Mouse (Mus musculus) neural tube, embryonic 12.5 days (tissue): ENCODE results near the gene B3gnt6. TPM values are rescaled to one million over a fixed set of nuclear protein-coding genes. Genes with fewer than 3 reads are reported as not detected.

Source experiments
- ATAC-seq: fragments of 200-750 bp; cut with Nextera tagmentation; 2 replicates; pipeline ENCODE4 v1.8.0; 2017; ENCODE audit warnings: low read depth, mild to moderate bottlenecking, moderate TSS enrichment, moderate library complexity; ENCODE audit not compliant: low FRiP score
- H3K27ac ChIP-seq: fragments of 300-500 bp; sonication (generic); 2 replicates; pipeline ENCODE4 v1.5.1; 2016
- H3K27me3 ChIP-seq: fragments of 300-500 bp; sonication (generic); replicated peaks from 2 replicates; pipeline ENCODE4 v1.6.1; 2016; ENCODE audit warnings: mild to moderate bottlenecking
- H3K36me3 ChIP-seq: fragments of 300-500 bp; sonication (generic); 2 replicates; pipeline ENCODE4 v1.6.1; 2016; ENCODE audit warnings: mild to moderate bottlenecking
- H3K4me1 ChIP-seq: fragments of 300-500 bp; sonication (generic); 2 replicates; pipeline ENCODE4 v1.6.1; 2016
- H3K4me2 ChIP-seq: fragments of 300-500 bp; sonication (generic); replicated peaks from 2 replicates; pipeline ENCODE4 v1.6.1; 2016; ENCODE audit warnings: mild to moderate bottlenecking
- H3K4me3 ChIP-seq: fragments of 300-500 bp; sonication (generic); 2 replicates; pipeline ENCODE4 v1.5.1; 2016
- H3K9ac ChIP-seq: fragments of 300-500 bp; sonication (generic); 2 replicates; pipeline ENCODE4 v1.6.1; 2016; ENCODE audit warnings: mild to moderate bottlenecking
- H3K9me3 ChIP-seq: fragments of 300-500 bp; sonication (generic); 2 replicates; pipeline ENCODE4 v1.6.1; 2016; ENCODE audit warnings: mild to moderate bottlenecking
- WGBS: fragments of 180-500 bp; shearing (Covaris S2); methylation state at CpG from one replicate; pipeline ENCODE4 v1.1.7; 2016; 5-methylcytosine and 5-hydroxymethylcytosine counted together
- polyA plus RNA-seq: library from polyadenylated mRNA; unstranded; fragments of >200 nt; fragmentation: Nextera tagmentation; extraction: Ambion mirVana; gene quantifications from 2 replicates; pipeline ENCODE4 v1.2.1, GENCODE M21; 2016

B3gnt6 gene
- polyA plus RNA-seq, 1 experiment from 2014 or later: 0.18 TPM

DNA sequence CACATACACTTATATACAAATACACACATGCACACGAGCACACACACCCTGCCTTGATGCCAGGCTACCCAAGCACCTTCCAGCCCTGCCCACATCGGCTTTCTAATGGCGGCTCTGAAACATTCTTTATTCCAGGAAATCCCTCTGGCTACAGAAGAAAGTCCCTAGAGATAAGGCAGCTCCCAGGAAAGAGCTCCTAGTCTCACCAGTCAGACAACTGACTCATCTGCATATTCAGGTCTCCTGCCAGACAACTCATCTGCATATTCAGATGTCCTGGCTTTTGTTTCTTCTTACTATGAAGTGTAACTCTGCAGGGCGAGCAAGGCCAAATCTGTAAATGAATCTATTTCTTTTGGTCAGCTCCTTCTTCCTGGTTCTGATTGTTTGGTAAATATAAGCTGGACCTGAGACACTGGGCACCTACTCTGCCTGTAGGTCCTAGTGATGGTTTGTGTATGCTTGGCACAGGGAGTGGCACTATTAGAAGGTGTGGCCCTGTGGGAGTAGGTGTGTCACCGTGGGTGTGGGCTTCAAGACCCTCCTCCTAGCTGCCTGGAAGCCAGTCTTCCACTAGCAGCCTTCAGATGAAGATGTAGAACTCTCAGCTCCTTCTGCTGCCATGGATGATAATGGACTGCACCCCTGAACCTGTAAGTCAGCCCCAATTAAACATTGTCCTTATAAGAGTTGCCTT, 41.5 kb downstream of the B3gnt6 start:
- WGBS: 51% methylated on average over 5 of the region's 5 CpGs
- Histone ChIP-seq H3K4me1 (peaks cover 28% of the 10 kb centered on the region), H3K4me2 (no peak overlapping the region), H3K9ac (no peak overlapping the region), H3K27ac (no peak overlapping the region), H3K27me3 (no peaks in the 10 kb centered on the region), H3K9me3 (no peaks in the 10 kb centered on the region), H3K4me3 (no peak overlapping the region), H3K36me3 (peaks cover 6% of the 10 kb centered on the region; the same call in 1 of the 2 replicates)
- no peak for ATAC-seq

DNA sequence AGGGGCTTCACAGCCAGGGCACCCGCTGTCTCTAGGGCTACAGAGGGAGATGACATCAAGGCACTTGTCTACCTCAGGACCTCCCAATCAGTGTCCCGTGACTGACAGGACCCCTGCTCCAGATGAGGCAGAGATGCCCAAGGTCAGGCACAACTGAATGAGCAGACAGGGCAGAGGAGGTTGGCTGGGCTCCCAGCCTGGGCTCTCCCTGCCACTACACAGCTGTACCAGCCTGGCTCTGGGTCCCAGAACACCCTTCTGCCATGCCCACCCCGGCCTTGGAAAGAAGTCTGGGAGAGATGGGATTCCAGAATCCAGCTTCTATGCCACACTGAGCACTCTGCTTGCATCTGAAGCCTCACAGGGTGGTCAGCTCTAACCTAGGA, 43.0 kb downstream of the B3gnt6 start:
- no peak overlapping the region for H3K4me3 ChIP-seq
- ATAC-seq: no peak
- 63% methylated on average over 3 of the region's 3 CpGs for WGBS
- no peak overlapping the region for H3K9ac ChIP-seq
- H3K36me3 ChIP-seq: peaks cover 4% of the 10 kb centered on the region; the same call in 1 of the 2 replicates
- no peak overlapping the region for H3K27ac ChIP-seq
- no peaks in the 10 kb centered on the region for H3K9me3 ChIP-seq
- no peak overlapping the region for H3K4me2 ChIP-seq
- H3K4me1 ChIP-seq: peaks cover 40% of the 10 kb centered on the region
- no peaks in the 10 kb centered on the region for H3K27me3 ChIP-seq

DNA sequence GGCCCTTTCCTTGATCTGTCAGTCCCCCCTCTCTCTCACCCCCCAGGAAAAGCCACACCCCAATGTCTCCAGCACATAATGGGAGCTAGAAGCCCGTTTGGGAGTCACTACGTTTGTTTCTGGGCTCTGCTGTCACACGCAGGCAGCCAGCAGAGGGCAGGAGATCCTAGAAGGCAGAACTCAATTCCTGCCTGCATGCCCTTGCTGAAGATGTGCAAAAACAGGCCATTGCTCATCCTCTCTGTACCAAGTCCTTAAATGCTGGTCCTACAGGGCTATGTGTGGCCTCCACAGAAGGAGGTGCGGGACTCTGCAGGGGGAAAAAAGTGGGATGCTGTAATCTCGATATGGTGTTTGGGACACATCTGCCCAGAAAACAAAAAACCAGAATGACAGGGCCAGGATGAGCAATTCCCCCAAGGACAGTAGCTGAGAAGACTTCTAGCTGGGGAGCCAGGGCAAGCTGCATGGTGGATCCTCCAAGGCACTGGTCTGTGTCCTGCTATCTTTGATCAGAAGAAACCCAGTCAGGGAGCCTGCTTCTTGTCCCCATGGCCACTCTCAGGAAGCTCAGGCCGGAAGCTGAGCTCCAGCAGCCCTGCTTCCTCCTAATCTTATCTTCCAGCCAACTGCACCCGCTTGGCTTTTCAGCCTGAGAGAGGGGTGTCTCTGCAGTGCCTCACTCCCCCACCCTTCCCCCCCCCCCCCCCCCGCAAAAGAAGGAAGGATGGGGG, 43.6 kb downstream of the B3gnt6 start:
- Histone ChIP-seq H3K4me3 (no peak overlapping the region), H3K27ac (no peak overlapping the region), H3K4me1 (peaks cover 38% of the 10 kb centered on the region), H3K9me3 (no peaks in the 10 kb centered on the region), H3K36me3 (no peaks in the 10 kb centered on the region; the same call in 1 of the 2 replicates), H3K27me3 (no peaks in the 10 kb centered on the region), H3K4me2 (no peak overlapping the region), H3K9ac (no peak overlapping the region)
- WGBS: 27% methylated on average over 7 of the region's 8 CpGs
- peak; percentile 31; the same call in 1 of the 2 replicates for ATAC-seq

DNA sequence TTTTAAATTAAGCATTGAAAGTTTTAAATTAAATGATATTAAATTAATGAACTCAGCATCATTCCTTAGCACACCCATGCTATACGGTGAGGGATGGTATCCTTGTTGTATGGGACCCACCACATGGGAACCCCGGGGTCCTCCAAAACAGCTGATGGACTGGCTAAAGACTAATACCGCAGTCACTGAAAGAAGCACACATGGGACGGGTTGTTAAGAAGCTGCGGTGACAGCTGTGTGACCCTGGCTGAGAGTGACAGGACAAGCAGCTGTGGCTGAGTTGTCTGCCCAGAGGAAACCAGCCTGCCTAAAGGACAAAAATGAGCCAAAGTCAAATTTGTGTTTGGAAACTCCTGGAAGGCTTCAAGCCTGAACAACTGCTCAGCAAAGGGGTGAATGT, 45.4 kb downstream of the B3gnt6 start:
- ATAC-seq: no peak

DNA sequence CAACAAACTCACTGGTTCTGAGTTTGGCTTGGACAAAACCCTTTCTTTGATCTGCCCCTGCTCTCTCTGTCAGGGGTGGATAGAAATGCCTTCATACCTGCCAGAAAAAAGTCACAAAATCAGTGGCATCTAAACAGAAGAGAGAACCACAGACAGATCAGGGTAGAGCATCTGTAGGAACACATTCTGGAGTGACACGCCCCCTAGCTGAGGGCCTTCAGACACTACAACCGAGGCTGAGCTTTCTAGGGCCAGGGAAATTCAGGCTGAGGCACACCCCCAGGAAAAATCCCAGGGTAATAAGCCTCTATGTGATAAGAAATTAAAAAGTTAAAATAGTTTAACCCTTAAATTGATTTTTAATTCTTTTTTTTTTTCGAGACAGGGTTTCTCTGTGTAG, 45.9 kb downstream of the B3gnt6 start:
- H3K27me3 ChIP-seq: no peaks in the 10 kb centered on the region
- H3K9me3 ChIP-seq: no peaks in the 10 kb centered on the region
- no peak overlapping the region for H3K4me2 ChIP-seq
- no peak for ATAC-seq
- H3K4me1 ChIP-seq: peaks cover 38% of the 10 kb centered on the region
- no peaks in the 10 kb centered on the region for H3K36me3 ChIP-seq
- no peak overlapping the region for H3K27ac ChIP-seq
- WGBS: 45% methylated on average over 3 of the region's 3 CpGs
- no peak overlapping the region for H3K4me3 ChIP-seq
- no peak overlapping the region for H3K9ac ChIP-seq

More for the DNA sequence above, 45.4 kb downstream of the B3gnt6 start:
- H3K4me3 ChIP-seq: no peak overlapping the region
- H3K4me2 ChIP-seq: no peak overlapping the region
- H3K27me3 ChIP-seq: no peaks in the 10 kb centered on the region
- no peak overlapping the region for H3K9ac ChIP-seq
- 79% methylated on average over 5 of the region's 5 CpGs for WGBS
- peaks cover 38% of the 10 kb centered on the region for H3K4me1 ChIP-seq
- H3K36me3 ChIP-seq: no peaks in the 10 kb centered on the region
- no peaks in the 10 kb centered on the region for H3K9me3 ChIP-seq
- H3K27ac ChIP-seq: no peak overlapping the region

DNA sequence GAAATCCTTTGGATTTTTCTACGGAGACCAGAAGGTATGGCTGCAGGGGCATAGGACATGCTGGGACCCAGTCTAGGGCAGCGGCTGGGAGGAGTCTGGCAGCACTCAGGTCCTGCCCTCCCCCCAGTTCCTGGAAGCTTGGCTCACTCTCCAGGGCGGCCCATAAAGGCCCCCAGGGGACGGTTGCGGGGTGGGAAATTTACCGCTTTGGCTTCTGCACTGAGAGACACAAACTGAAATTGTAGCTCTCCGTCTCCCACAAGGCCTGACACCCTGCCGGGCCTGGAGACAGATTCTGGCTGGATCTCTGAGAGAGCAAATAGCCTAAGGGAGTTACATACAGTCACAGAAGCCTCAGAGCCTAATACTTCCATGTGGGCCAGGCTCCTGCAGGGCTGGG, 46.9 kb downstream of the B3gnt6 start:
- Histone ChIP-seq H3K4me1 (peaks cover 32% of the 10 kb centered on the region), H3K9ac (no peak overlapping the region)
- WGBS: 46% methylated on average over 8 of the region's 8 CpGs

DNA sequence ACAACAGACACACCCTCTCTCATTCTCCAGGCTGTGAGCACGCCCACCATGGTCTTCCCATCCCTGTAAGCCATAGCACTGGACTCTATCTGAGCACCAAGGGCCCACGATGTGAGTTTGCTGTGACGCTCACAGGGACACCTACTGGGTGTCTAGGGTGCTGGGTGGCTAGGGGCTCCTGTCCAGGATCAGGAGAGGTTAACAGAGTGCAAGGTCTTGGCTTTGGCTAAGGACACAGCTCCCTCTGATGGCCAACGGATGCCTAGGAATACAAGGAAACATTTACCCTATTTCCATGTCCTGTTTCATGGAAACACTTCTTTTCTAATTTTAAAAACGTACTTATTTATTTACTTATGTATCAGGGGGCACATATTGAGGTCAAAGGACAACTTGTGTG, 48.8 kb downstream of the B3gnt6 start:
- H3K27ac ChIP-seq: no peak overlapping the region
- H3K36me3 ChIP-seq: no peaks in the 10 kb centered on the region
- no peak overlapping the region for H3K4me3 ChIP-seq
- no peak overlapping the region for H3K4me2 ChIP-seq
- no peaks in the 10 kb centered on the region for H3K27me3 ChIP-seq
- no peak for ATAC-seq
- H3K9ac ChIP-seq: no peak overlapping the region
- no peaks in the 10 kb centered on the region for H3K9me3 ChIP-seq
- WGBS: 57% methylated on average over 5 of the region's 5 CpGs
- H3K4me1 ChIP-seq: peaks cover 22% of the 10 kb centered on the region

More for the DNA sequence above, 46.9 kb downstream of the B3gnt6 start:
- ATAC-seq: no peak; the same call in 1 of the 2 replicates
- Histone ChIP-seq H3K27me3 (no peaks in the 10 kb centered on the region), H3K27ac (no peak overlapping the region), H3K4me3 (no peak overlapping the region), H3K36me3 (no peaks in the 10 kb centered on the region), H3K9me3 (no peaks in the 10 kb centered on the region), H3K4me2 (no peak overlapping the region)

DNA sequence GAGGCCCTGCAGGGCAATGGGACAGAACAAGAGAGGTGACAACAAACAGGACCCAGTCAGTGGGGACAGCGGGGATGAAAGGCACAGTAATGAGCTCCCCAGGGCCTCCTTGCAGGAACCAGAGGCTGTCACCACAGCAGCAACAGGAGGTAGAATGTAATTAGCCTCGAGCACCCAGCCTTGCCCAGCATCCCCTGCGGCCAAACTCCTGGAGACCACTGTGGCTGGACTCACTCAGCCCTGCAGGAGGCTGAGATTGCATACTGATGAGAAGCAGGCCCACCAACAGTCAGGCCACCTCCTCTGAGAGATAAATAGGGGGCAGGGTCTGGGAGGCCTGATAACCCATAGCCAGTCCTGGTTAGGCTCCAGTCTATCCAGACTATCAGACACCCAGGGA, 49.5 kb downstream of the B3gnt6 start:
- H3K9me3 ChIP-seq: no peaks in the 10 kb centered on the region
- no peaks in the 10 kb centered on the region for H3K36me3 ChIP-seq
- H3K27me3 ChIP-seq: no peaks in the 10 kb centered on the region
- no peak overlapping the region for H3K27ac ChIP-seq
- 20% methylated on average over 3 of the region's 3 CpGs for WGBS
- H3K4me2 ChIP-seq: no peak overlapping the region
- no peak for ATAC-seq
- H3K9ac ChIP-seq: no peak overlapping the region
- peaks cover 22% of the 10 kb centered on the region for H3K4me1 ChIP-seq
- H3K4me3 ChIP-seq: no peak overlapping the region

DNA sequence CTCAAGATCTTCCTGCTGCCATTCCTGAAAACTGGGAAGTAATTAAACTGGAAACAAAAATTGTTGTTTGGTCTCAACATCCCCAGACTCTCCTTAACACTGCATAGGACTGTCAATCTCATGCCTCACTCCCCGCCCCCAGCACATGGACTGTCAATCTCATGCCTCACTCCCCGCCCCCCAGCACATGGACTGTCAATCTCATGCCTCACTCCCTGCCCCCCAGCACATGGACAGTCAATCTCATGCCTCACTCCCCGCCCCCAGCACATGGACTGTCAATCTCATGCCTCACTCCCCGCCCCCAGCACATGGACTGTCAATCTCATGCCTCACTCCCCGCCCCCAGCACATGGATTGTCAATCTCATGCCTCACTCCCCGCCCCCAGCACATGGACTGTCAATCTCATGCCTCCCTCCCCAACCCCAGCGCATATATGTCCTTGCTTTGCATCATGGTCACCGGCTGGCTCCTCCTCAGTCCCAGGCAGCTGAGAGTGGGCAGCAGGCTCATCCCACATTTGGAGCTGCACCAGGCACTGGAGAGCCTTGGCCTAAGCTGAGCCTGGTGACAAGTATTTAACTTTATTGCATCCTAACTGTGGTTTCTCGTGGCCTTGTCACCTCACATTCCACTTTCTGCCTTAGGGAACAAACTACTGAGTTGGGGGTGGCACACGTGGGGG, 50.4 kb downstream of the B3gnt6 start:
- no peaks in the 10 kb centered on the region for H3K27me3 ChIP-seq
- H3K27ac ChIP-seq: no peak overlapping the region
- no peak overlapping the region for H3K4me3 ChIP-seq
- H3K4me2 ChIP-seq: no peak overlapping the region
- no peaks in the 10 kb centered on the region for H3K9me3 ChIP-seq
- H3K9ac ChIP-seq: no peak overlapping the region
- ATAC-seq: no peak
- no peaks in the 10 kb centered on the region for H3K36me3 ChIP-seq
- 74% methylated on average over 10 of the region's 10 CpGs for WGBS
- H3K4me1 ChIP-seq: peaks cover 22% of the 10 kb centered on the region

DNA sequence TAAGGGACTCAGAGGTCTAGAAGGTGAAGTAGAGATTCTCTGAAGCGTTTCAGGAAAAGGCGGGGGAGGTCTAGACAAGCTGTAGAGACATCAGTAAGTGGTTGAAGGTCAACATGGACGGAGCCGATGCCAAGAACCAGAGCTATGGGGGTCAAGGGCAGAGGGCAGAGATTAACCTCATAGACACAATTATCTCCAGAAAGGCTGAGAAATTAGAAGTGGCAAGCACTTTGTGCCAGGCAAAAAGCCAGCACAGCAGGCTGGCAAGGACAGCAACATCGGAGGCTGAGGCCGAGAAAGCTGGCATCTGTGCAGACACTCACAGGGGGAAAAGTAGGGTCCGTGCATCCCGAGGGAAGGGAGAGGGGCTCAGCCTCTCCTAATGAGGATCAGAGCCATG, 51.5 kb downstream of the B3gnt6 start:
- Histone ChIP-seq H3K4me1 (peaks cover 21% of the 10 kb centered on the region), H3K9ac (no peak overlapping the region), H3K36me3 (no peaks in the 10 kb centered on the region), H3K9me3 (no peaks in the 10 kb centered on the region), H3K4me2 (no peak overlapping the region), H3K27me3 (no peaks in the 10 kb centered on the region), H3K4me3 (no peak overlapping the region), H3K27ac (no peak overlapping the region)
- no peak for ATAC-seq
- 87% methylated on average over 8 of the region's 8 CpGs for WGBS

DNA sequence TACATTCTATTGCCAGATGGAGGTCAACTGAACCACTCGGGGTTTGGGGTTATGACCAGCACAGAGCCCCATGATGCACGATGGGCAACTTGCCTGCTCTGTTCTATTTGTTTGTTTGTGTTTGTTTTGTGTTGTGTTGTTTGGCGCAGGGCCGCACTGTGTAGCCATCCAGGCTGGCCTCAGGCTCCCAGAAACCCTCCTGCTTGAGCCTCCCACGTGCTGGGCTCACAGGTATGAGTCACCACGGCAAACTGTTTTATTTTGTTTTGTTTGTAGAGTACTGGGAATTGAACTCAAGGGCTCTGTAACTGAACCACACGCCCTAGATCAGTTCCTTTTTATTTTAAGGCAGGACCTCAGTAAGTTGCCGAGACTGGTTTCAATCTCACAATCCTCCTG, 52.8 kb downstream of the B3gnt6 start:
- WGBS: 83% methylated on average over 8 of the region's 8 CpGs
- Histone ChIP-seq H3K9me3 (no peaks in the 10 kb centered on the region), H3K27ac (no peak overlapping the region), H3K36me3 (no peaks in the 10 kb centered on the region), H3K27me3 (no peaks in the 10 kb centered on the region), H3K4me2 (no peak overlapping the region), H3K4me3 (no peak overlapping the region), H3K9ac (no peak overlapping the region), H3K4me1 (peaks cover 20% of the 10 kb centered on the region)
- no peak for ATAC-seq

DNA sequence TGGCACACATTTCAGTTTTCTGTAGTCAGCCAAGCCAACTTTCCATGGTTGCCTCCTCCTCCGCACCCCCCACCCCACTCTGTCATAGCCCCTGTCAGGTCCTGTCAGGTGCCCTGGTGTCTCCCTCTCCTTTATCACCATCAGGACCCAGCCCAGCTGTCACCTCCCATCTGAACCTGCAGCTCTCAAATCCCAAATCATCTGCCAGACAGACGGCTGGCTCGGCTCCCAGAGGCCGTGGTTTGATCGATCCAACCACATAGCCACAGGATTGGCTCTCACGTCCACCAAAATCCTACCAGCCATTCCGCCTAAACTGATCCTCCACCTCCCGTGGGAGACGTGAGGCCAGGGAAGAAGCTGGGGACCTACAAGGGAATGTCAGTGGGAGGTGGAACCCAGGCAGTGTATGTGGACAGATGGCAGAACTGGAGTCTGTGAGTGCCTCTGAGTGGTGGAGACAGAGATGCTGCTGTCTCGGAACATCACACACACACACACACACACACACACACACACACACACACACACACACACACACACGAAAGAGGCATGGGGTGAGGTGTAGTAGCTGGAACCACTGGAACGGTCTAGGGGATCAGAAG, 53.3 kb downstream of the B3gnt6 start:
- H3K9ac ChIP-seq: no peak overlapping the region
- no peaks in the 10 kb centered on the region for H3K9me3 ChIP-seq
- no peak overlapping the region for H3K27ac ChIP-seq
- peaks cover 23% of the 10 kb centered on the region for H3K4me1 ChIP-seq
- no peak for ATAC-seq
- H3K4me3 ChIP-seq: no peak overlapping the region
- WGBS: 85% methylated on average over 12 of the region's 12 CpGs
- no peaks in the 10 kb centered on the region for H3K27me3 ChIP-seq
- no peaks in the 10 kb centered on the region for H3K36me3 ChIP-seq
- H3K4me2 ChIP-seq: no peak overlapping the region
